Mouse (Mus musculus) neural tube, embryonic 15.5 days (tissue): ENCODE data around the gene Hectd4. TPM values are rescaled to one million over a fixed set of nuclear protein-coding genes. Genes with fewer than 3 reads are reported as not detected.
A peak's percentile ranks its signal among the peaks of the same experiment; 100 is the strongest.
"Not testable (repeated sequence)": the region's sequence is repeated elsewhere in the genome, so short reads cannot be mapped to it uniquely, and the experiment has no call there.

ENCODE experiments used
- ATAC-seq: fragments of 200-750 bp; cut with Nextera tagmentation; 2 replicates; pipeline ENCODE4 v1.8.0; 2017; ENCODE audit warnings: mild to moderate bottlenecking, moderate TSS enrichment, moderate library complexity; ENCODE audit not compliant: low FRiP score
- H3K27ac ChIP-seq: fragments of 300-500 bp; sonication (generic); replicated peaks from 2 replicates; pipeline ENCODE4 v1.5.1; 2015; ENCODE audit warnings: mild to moderate bottlenecking, inconsistent platforms
- H3K27me3 ChIP-seq: fragments of 300-500 bp; sonication (generic); replicated peaks from 2 replicates; pipeline ENCODE4 v1.6.1; 2015; ENCODE audit warnings: inconsistent platforms
- H3K36me3 ChIP-seq: fragments of 300-500 bp; sonication (generic); 2 replicates; pipeline ENCODE4 v1.6.1; 2015; ENCODE audit warnings: inconsistent platforms
- H3K4me1 ChIP-seq: fragments of 300-500 bp; sonication (generic); 2 replicates; pipeline ENCODE4 v1.6.1; 2015; ENCODE audit warnings: inconsistent platforms
- H3K4me2 ChIP-seq: fragments of 300-500 bp; sonication (generic); 2 replicates; pipeline ENCODE4 v1.6.1; 2015; ENCODE audit warnings: inconsistent platforms, mild to moderate bottlenecking, moderate library complexity
- H3K4me3 ChIP-seq: fragments of 300-500 bp; sonication (generic); replicated peaks from 2 replicates; pipeline ENCODE4 v1.5.1; 2015; ENCODE audit warnings: mild to moderate bottlenecking, inconsistent platforms
- H3K9ac ChIP-seq: fragments of 300-500 bp; sonication (generic); replicated peaks from 2 replicates; pipeline ENCODE4 v1.6.1; 2015; ENCODE audit warnings: mild to moderate bottlenecking, inconsistent platforms
- H3K9me3 ChIP-seq: fragments of 300-500 bp; sonication (generic); replicated peaks from 2 replicates; pipeline ENCODE4 v1.6.1; 2016; ENCODE audit warnings: inconsistent platforms
- WGBS: fragments of 180-500 bp; shearing (Covaris S2); methylation state at CpG from one replicate; pipeline ENCODE4 v1.1.7; 2015; ENCODE audit warnings: mixed read lengths; 5-methylcytosine and 5-hydroxymethylcytosine counted together
- polyA plus RNA-seq: library from polyadenylated mRNA; unstranded; fragments of >200 nt; fragmentation: Nextera tagmentation; extraction: Ambion mirVana; gene quantifications from 2 replicates; pipeline ENCODE4 v1.2.1, GENCODE M21; 2015

The Hectd4 gene
- polyA plus RNA-seq, 1 experiment from 2014 or later: 18.0 TPM

DNA sequence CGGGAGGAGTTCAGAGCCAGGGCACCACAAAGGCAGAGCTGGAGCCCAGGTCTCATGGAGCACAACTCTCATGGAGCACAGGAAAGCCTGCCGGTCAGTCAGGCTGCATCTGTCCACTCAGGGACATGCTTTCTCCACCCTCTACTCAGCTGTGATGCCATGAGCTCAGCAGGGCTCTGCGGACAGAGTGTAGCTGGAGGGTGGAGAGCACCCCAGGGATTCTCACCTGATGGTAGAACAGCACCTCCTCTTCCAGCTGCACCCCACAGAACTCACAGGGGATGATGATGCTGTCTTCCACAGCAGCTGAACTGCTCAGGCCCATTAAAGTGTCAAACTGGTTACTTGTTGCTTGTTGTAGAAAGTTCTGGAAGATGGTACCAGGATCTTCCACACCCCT is 154.8 kb downstream of the Hectd4 start:
- 88% methylated on average over 3 of the region's 3 CpGs for WGBS

DNA sequence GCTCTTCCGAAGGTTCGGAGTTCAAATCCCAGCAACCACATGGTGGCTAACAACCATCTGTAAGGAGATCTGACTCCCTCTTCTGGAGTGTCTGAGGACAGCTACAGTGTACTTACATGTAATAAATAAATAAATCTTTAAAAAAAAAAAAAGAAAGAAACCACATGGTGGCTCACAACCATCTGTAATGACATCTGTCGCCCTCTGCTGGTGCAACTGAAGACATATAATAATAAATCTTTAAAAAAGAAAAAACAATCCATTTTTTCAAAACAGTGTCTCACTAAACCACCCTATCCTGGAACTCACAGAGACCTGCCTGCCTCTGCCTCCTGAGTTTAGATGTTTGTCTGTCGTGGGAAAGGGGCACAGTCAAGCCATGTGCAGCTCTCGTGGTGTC is 157.0 kb downstream of the Hectd4 start:
- H3K4me1 ChIP-seq, H3K4me3 ChIP-seq, H3K27ac ChIP-seq, ATAC-seq, H3K9ac ChIP-seq, H3K4me2 ChIP-seq, H3K9me3 ChIP-seq, H3K27me3 ChIP-seq: not testable (repeated sequence)
- peaks cover 93% of the 10 kb centered on the region for H3K36me3 ChIP-seq
- 73% methylated on average over 5 of the region's 5 CpGs for WGBS

More for the DNA sequence above, 154.8 kb downstream of the Hectd4 start:
- H3K4me1 ChIP-seq: no peaks in the 10 kb centered on the region
- no peak for ATAC-seq
- H3K27ac ChIP-seq: no peak overlapping the region
- no peak overlapping the region for H3K4me2 ChIP-seq
- H3K4me3 ChIP-seq: no peak overlapping the region
- H3K9ac ChIP-seq: no peak overlapping the region
- H3K27me3 ChIP-seq: no peaks in the 10 kb centered on the region
- H3K9me3 ChIP-seq: no peaks in the 10 kb centered on the region
- peaks cover 84% of the 10 kb centered on the region for H3K36me3 ChIP-seq

DNA sequence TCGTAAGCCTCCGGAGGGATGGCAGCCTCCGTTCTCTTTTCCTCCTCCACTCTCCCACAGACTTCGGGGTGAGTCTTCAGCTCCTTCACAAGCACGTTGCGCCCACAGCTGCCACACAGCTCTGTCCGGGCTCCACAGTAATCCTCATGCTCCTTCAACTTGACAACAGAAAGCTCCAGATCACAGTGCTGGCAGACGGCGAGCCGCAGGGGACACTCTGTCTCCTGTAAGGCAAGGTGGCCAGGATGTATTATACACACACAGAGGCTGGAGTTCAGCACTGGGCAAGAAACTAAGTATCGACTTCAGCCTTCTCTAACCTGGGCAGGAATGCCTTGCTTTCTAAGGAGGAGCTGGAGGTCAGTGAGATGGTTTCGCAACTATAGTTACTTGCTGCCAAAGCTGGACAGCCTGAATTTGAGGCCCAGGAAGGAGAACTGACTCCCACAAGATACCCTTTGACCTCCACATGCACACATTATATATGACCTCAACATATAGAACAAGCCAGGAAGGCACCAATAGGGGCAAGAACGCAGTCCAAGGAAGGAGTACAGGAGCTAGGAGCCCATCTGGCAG is 158.7 kb downstream of the Hectd4 start:
- H3K36me3 ChIP-seq: peaks cover 79% of the 10 kb centered on the region
- H3K4me1 ChIP-seq: peaks cover 17% of the 10 kb centered on the region
- ATAC-seq: no peak
- H3K27ac ChIP-seq: no peak overlapping the region
- no peaks in the 10 kb centered on the region for H3K27me3 ChIP-seq
- H3K9me3 ChIP-seq: no peaks in the 10 kb centered on the region
- 90% methylated on average over 13 of the region's 13 CpGs for WGBS
- H3K9ac ChIP-seq: no peak overlapping the region
- H3K4me3 ChIP-seq: no peak overlapping the region
- H3K4me2 ChIP-seq: no peak overlapping the region

- H3K4me1 ChIP-seq: peaks cover 26% of the 10 kb centered on the region
- H3K27ac ChIP-seq: no peak overlapping the region
- peaks cover 63% of the 10 kb centered on the region for H3K36me3 ChIP-seq
- H3K9me3 ChIP-seq: no peaks in the 10 kb centered on the region
- H3K4me2 ChIP-seq: no peak overlapping the region
- H3K4me3 ChIP-seq: no peak overlapping the region
- no peak overlapping the region for H3K9ac ChIP-seq
- no peak for ATAC-seq
- WGBS: 96% methylated on average over 2 of the region's 2 CpGs
- H3K27me3 ChIP-seq: no peaks in the 10 kb centered on the region
These were observed 160.7 kb downstream of the Hectd4 start for GRCm38 (mm10) chr5:121380692-121381091.

DNA sequence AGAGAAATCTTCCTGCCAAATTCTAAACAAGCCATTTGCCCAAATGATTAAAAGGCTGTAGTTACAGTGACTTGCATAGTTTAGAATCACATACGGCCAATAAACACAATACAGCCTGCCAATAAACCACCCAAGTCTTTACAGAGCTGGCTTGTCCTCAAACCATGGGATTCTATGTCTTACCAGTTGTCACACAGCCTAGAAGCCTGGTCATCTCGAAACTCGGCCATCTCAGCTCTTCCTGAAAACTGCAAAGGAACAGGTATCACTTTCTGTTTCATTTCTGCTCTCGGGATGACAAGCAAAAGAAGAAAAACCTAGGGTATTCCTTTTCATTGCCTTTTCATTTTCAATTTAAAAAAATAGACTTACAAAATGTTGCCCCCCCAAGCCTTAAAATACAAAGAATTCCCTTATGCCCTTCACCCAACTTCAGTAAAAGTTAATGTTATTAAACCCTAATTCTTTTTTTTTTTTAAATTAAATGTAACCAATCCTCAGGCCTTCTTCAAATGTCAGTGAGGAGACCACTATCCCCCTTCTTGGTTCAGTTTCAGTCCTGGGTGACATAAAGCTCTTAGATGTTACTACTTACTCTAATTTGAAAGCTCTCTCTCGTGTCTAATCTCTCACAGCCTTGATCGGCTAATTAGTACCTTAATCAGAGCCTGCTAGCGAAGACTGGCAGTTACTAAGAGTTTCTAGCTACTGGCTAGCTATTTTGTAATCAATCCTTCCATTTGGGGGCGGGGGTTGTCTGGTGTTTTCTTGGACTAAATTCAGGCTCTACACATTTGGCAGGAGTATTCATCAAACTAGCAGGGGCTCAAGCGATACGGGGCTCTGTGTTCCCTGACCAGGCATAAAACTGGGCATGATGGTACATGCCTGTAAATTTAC is 164.1 kb downstream of the Hectd4 start:
- peaks cover 35% of the 10 kb centered on the region for H3K4me1 ChIP-seq
- H3K27me3 ChIP-seq: no peaks in the 10 kb centered on the region
- H3K4me3 ChIP-seq: peak overlapping the region; percentile 67
- H3K27ac ChIP-seq: peak overlapping the region; percentile 83
- no peak for ATAC-seq
- H3K9ac ChIP-seq: peak overlapping the region; percentile 83
- WGBS: 40% methylated on average over 10 of the region's 10 CpGs
- H3K4me2 ChIP-seq: peak overlapping the region; percentile 69
- H3K9me3 ChIP-seq: no peaks in the 10 kb centered on the region
- peaks cover 33% of the 10 kb centered on the region for H3K36me3 ChIP-seq

DNA sequence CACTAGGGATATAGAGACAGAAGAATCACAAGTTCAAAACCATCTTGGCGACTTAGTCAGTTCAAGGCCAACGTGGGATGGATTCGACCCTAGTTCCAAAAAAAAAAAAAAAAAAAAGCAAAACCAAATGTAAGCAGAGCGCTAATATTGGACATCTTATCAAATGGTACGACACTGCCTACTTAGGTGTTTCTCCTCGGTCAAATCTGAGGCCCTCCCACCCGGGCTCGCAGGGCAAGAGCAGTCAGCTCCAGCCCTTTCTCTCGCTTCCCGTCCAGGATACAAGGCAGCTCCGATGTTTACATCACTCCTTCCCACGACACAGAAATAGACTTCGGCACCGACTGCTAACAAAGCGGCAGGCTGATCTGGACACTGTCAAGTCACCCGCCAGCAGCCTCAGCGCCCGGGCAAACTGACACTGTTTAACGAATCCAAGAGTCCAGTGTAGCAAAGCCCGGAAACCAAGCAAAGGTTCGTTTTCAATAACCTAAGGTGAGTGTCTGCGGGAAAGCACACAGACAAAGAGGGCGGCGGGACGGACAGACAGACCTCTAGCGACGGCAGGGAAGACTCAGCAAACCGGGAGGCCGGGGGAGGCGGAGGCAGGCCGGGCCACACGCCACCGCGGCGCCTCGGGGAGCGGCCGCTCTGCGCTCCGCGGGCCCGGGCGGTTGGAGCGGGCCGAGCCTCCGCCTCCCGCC is 164.9 kb downstream of the Hectd4 start:
- 3% methylated on average over 42 of the region's 47 CpGs for WGBS
- peaks cover 35% of the 10 kb centered on the region for H3K4me1 ChIP-seq
- ATAC-seq: peak; percentile 71

GRCm38 (mm10) chr5:121385461-121386119 is 165.6 kb downstream of the Hectd4 start, which contains the start of gene Trafd1:
Trafd1 (minus strand) TSS chr5:121385632.
- peaks cover 18% of the 10 kb centered on the region for H3K36me3 ChIP-seq
- no peaks in the 10 kb centered on the region for H3K9me3 ChIP-seq
- peak within 1 kb of the TSS; percentile 69 for H3K4me2 ChIP-seq
- 2% methylated on average over 29 of the region's 45 CpGs for WGBS
- ATAC-seq: peak; percentile 95
- H3K4me3 ChIP-seq: peak within 1 kb of the TSS; percentile 67
- peak within 1 kb of the TSS; percentile 83 for H3K9ac ChIP-seq
- H3K27ac ChIP-seq: peak within 1 kb of the TSS; percentile 83
- H3K4me1 ChIP-seq: peaks cover 35% of the 10 kb centered on the region
- no peaks in the 10 kb centered on the region for H3K27me3 ChIP-seq

More for the DNA sequence above, 164.9 kb downstream of the Hectd4 start:
- peak overlapping the region; percentile 83 for H3K27ac ChIP-seq
- peak overlapping the region; percentile 67 for H3K4me3 ChIP-seq
- H3K27me3 ChIP-seq: no peaks in the 10 kb centered on the region
- H3K9ac ChIP-seq: peak overlapping the region; percentile 83
- H3K36me3 ChIP-seq: peaks cover 25% of the 10 kb centered on the region
- H3K4me2 ChIP-seq: peak overlapping the region; percentile 69
- no peaks in the 10 kb centered on the region for H3K9me3 ChIP-seq

DNA sequence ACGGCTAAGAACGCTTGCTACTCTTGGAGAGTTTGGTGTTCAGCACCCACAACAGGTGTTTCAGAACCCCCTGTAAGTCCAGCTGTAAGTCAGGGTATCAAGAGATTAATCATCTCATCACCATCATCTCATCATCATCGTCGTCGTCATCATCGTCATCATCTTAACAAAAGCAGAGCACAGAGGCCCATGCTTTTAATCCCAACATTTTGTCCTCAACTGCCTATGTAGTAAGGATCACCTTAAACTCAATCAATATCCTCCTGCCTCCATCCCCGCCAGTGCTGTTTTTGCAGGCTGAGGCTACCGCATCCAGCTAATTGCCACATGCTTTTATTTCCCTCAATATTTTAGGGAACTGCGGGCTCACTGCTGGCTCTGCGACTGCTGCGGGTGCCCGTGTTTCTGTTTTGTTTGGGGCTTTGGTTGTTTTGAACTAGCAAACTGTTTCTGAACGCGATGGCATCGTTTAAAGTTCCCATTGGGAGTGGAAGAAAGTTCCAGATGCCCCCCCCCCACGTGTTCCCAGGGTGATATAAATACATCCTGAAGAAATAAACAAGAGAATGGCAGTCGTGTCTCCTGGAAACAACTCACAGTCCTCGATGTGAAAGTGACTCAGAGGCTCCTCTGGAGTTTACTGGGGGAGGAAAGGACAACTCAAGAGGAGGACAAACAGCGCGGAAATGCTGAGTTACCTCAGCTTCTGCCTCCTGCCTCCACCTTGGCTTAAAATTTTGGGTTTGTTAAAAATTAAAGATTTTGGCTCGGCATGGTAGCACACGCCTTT is 166.3 kb downstream of the Hectd4 start:
- WGBS: 34% methylated on average over 22 of the region's 22 CpGs
- Histone ChIP-seq H3K9me3 (no peaks in the 10 kb centered on the region), H3K9ac (peak overlapping the region; percentile 83), H3K4me3 (peak overlapping the region; percentile 67), H3K27me3 (no peaks in the 10 kb centered on the region), H3K4me2 (peak overlapping the region; percentile 69), H3K4me1 (peaks cover 35% of the 10 kb centered on the region), H3K36me3 (peaks cover 11% of the 10 kb centered on the region), H3K27ac (peak overlapping the region; percentile 83)
- ATAC-seq: peak; percentile 9; the same call in 1 of the 2 replicates

GRCm38 (mm10) chr5:121387126-121387525 is 167.1 kb downstream of the Hectd4 start:
- Histone ChIP-seq H3K36me3 (peaks cover 3% of the 10 kb centered on the region; the same call in 1 of the 2 replicates), H3K4me2 (no peak overlapping the region), H3K4me1 (peaks cover 34% of the 10 kb centered on the region), H3K9ac (no peak overlapping the region), H3K27ac (no peak overlapping the region), H3K4me3 (no peak overlapping the region), H3K9me3 (no peaks in the 10 kb centered on the region), H3K27me3 (no peaks in the 10 kb centered on the region)
- no peak for ATAC-seq
- 69% methylated on average over 4 of the region's 4 CpGs for WGBS

DNA sequence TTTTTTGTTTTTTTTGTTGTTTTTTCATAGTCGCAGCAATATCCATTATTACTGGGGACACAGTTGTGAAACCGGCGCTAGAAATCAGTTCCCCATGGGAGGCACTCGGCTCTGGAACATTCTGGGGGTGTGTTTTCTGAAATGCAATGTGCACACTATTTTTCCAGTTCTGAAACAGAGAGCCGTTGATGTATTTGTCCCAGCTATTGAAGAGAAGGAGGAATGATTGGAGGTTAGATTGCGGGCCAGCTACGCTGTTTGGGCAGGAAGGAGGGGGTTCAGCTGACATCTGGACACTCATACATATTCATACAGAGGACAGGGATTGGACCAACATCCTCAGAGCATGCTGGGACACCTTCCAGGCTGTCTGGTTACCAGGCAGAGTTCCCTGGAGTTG is 169.1 kb downstream of the Hectd4 start:
- Histone ChIP-seq H3K4me1 (peaks cover 14% of the 10 kb centered on the region), H3K4me2 (no peak overlapping the region), H3K27me3 (no peaks in the 10 kb centered on the region), H3K4me3 (no peak overlapping the region), H3K27ac (no peak overlapping the region), H3K9ac (no peak overlapping the region), H3K36me3 (no peaks in the 10 kb centered on the region), H3K9me3 (no peaks in the 10 kb centered on the region)
- no peak for ATAC-seq
- WGBS: 44% methylated on average over 7 of the region's 7 CpGs
